Mouse (Mus musculus): Measurements from ENCODE around the gene Gm19402.

DNA sequence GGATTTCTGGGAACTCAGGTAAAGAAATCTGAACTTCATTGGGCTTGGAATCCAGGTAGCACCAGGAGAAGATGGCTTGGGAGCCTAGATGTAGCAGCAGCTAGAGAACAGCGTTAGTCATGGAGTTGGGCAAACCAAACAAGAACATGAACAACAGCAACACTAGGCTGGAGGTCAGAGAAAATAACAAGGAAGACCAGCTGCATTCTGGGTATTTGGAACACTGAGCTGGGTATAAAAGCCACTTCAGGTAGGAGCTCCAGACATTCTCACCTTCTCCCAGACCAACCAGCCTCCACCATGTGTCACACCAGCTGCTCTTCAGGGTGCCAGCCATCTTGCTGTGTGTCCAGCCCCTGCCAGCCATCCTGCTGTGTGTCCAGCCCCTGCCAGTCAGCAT lies 15.8 kb upstream of the Gm19402 start, which contains the start of gene Gm10272:
- TF ChIP-seq CTCF (IDR thresholded peaks at IDR 0.05; ENCODE audit: low read depth, low read length) (no peak), GATA2 (IDR thresholded peaks at IDR 0.05; ENCODE audit: borderline replicate concordance, low read depth, low read length) (no peak)

Data from G1E (cell line).